Mouse (Mus musculus) midbrain, postnatal 0 days (tissue): ENCODE measurements at regions not wholly inside any gene's neighbourhood (a gene's known extent, or its start where the extent isn't known, plus 50 kb on each side); places are given as distances from the start of the nearest gene placed in this dataset.
A peak's percentile ranks its signal among the peaks of the same experiment; 100 is the strongest.

Experiments
- ATAC-seq: fragments of 200-750 bp; cut with Nextera tagmentation; 2 replicates; pipeline ENCODE4 v1.8.0; 2017; ENCODE audit warnings: moderate number of reproducible peaks, mild to moderate bottlenecking, moderate TSS enrichment, moderate library complexity; ENCODE audit not compliant: low FRiP score
- DNase-seq: peaks from one replicate; pipeline ENCODE4 v3.0.0-alpha.2; 2015; ENCODE audit warnings: low spot score
- H3K27ac ChIP-seq: fragments of 300-500 bp; sonication (generic); 2 replicates; pipeline ENCODE4 v1.5.1; 2014; ENCODE audit warnings: low read depth, mild to moderate bottlenecking, low read length, mixed read lengths
- H3K27me3 ChIP-seq: fragments of 300-500 bp; sonication (generic); 2 replicates; pipeline ENCODE4 v1.6.1; 2014; ENCODE audit warnings: low read length, control low read depth, mixed read lengths; ENCODE audit not compliant: insufficient read depth
- H3K36me3 ChIP-seq: fragments of 300-500 bp; sonication (generic); 2 replicates; pipeline ENCODE4 v1.6.1; 2014; ENCODE audit warnings: low read length, control low read depth, mixed read lengths; ENCODE audit not compliant: insufficient read depth
- H3K4me1 ChIP-seq: fragments of 300-500 bp; sonication (generic); 2 replicates; pipeline ENCODE4 v1.6.1; 2014; ENCODE audit warnings: mild to moderate bottlenecking, control low read depth, antibody characterized with exemption, low read length, mixed read lengths; ENCODE audit not compliant: insufficient read depth
- H3K4me2 ChIP-seq: fragments of 300-500 bp; sonication (generic); 2 replicates; pipeline ENCODE4 v1.6.1; 2014; ENCODE audit warnings: low read depth, mild to moderate bottlenecking, low read length, mixed read lengths; ENCODE audit not compliant: poor library complexity, severe bottlenecking
- H3K4me3 ChIP-seq: fragments of 300-500 bp; sonication (generic); 2 replicates; pipeline ENCODE4 v1.5.1; 2014; ENCODE audit warnings: low read depth, mild to moderate bottlenecking, low read length, moderate library complexity
- H3K9ac ChIP-seq: fragments of 300-500 bp; sonication (generic); replicated peaks from 2 replicates; pipeline ENCODE4 v1.6.1; 2014; ENCODE audit warnings: mild to moderate bottlenecking, low read length, moderate library complexity, mixed read lengths; ENCODE audit not compliant: poor library complexity, severe bottlenecking
- H3K9me3 ChIP-seq: fragments of 300-500 bp; sonication (generic); 2 replicates; pipeline ENCODE4 v1.6.1; 2016; ENCODE audit warnings: low read length, control low read depth
- CTCF ChIP-seq: IDR thresholded peaks from 2 replicates; pipeline ENCODE4 v1.5.1; 2016; ENCODE audit warnings: antibody characterized with exemption, mild to moderate bottlenecking
- WGBS: fragments of 180-500 bp; shearing (Covaris S2); extraction: QIAGEN DNeasy Blood & Tissue Kit; methylation state at CpG from one replicate; pipeline ENCODE4 v1.1.7; 2014; 5-methylcytosine and 5-hydroxymethylcytosine counted together

GRCm38 (mm10) chr15:25510060-25510492 lies 96.5 kb upstream of the Basp1 start:
- no peaks in the 10 kb centered on the region for H3K36me3 ChIP-seq
- WGBS, result 26% methylated on average over 8 of the region's 8 CpGs
- no peak overlapping the region for H3K4me3 ChIP-seq
- peak overlapping the region; percentile 21 for H3K4me2 ChIP-seq
- ATAC-seq (peak; percentile 56; the same call in 1 of the 2 replicates), DNase-seq (peak; percentile 12)
- TF ChIP-seq CTCF, result no peak
- H3K27me3 ChIP-seq, result no peaks in the 10 kb centered on the region
- no peak overlapping the region for H3K9ac ChIP-seq
- H3K9me3 ChIP-seq, result no peaks in the 10 kb centered on the region
- H3K4me1 ChIP-seq, result no peaks in the 10 kb centered on the region
- H3K27ac ChIP-seq, result no peak overlapping the region

- Histone ChIP-seq H3K9ac (no peak overlapping the region), H3K27me3 (no peaks in the 10 kb centered on the region), H3K36me3 (no peaks in the 10 kb centered on the region), H3K9me3 (no peaks in the 10 kb centered on the region), H3K4me3 (no peak overlapping the region), H3K27ac (no peak overlapping the region), H3K4me2 (no peak overlapping the region), H3K4me1 (no peaks in the 10 kb centered on the region)
- DNase-seq (no peak), ATAC-seq (no peak)
- TF ChIP-seq CTCF, result no peak
- WGBS, result 86% methylated on average over 15 of the region's 15 CpGs
These were observed 104.0 kb upstream of the Myo10 start for GRCm38 (mm10) chr15:25518025-25518928.

- no peaks in the 10 kb centered on the region for H3K27me3 ChIP-seq
- H3K36me3 ChIP-seq, result no peaks in the 10 kb centered on the region
- no peak overlapping the region for H3K4me2 ChIP-seq
- H3K9ac ChIP-seq, result no peak overlapping the region
- no peaks in the 10 kb centered on the region for H3K9me3 ChIP-seq
- H3K4me3 ChIP-seq, result no peak overlapping the region
- 92% methylated on average over 4 of the region's 4 CpGs for WGBS
- no peaks in the 10 kb centered on the region for H3K4me1 ChIP-seq
- no peak overlapping the region for H3K27ac ChIP-seq
- DNase-seq (no peak), ATAC-seq (no peak)
- TF ChIP-seq CTCF, result no peak
These were observed 98.1 kb upstream of the Myo10 start for GRCm38 (mm10) chr15:25524189-25524588.

- H3K9ac ChIP-seq, result no peak overlapping the region
- 71% methylated on average over 7 of the region's 7 CpGs for WGBS
- H3K4me1 ChIP-seq, result no peaks in the 10 kb centered on the region
- H3K27ac ChIP-seq, result no peak overlapping the region
- ATAC-seq (no peak), DNase-seq (no peak)
- no peaks in the 10 kb centered on the region for H3K27me3 ChIP-seq
- no peak overlapping the region for H3K4me2 ChIP-seq
- H3K9me3 ChIP-seq, result no peaks in the 10 kb centered on the region
- no peak overlapping the region for H3K4me3 ChIP-seq
- H3K36me3 ChIP-seq, result no peaks in the 10 kb centered on the region
- no peak for TF ChIP-seq CTCF
These were observed 97.0 kb upstream of the Myo10 start for GRCm38 (mm10) chr15:25525337-25525736.

- Histone ChIP-seq H3K9me3 (no peaks in the 10 kb centered on the region), H3K4me1 (no peaks in the 10 kb centered on the region), H3K36me3 (no peaks in the 10 kb centered on the region), H3K4me3 (no peak overlapping the region), H3K9ac (no peak overlapping the region), H3K27ac (no peak overlapping the region), H3K4me2 (no peak overlapping the region), H3K27me3 (no peaks in the 10 kb centered on the region)
- WGBS, result 75% methylated on average over 22 of the region's 22 CpGs
- no peak for DNase-seq
- ATAC-seq, result no peak
- no peak for TF ChIP-seq CTCF
These were observed 85.6 kb upstream of the Myo10 start for GRCm38 (mm10) chr15:25536451-25537334.
